Comparison of ENCODE assay signal across 22 mouse cellular contexts in the genomic region with DNA sequence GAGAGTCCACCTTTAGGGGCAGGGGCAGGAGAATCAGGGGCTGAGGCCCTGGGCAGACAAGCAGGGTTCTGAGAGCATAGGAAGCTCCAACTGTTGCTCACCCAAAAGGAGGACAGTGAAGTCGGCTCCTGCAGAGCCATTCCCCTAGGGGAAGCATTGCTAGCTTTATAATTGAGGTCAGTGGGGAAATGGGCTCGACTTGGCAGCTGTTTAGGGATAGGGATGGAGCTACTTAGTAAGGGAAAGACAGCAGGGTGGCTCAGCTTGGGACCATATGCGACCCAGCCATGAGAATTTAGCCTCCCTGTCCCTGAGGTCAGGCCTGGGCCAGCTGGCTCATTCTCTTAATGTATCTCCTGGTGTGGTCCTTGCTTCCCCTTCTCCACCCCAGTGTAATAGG. TPM values are rescaled to one million over a fixed set of nuclear protein-coding genes. Genes with fewer than 3 reads are reported as not detected.
"Had no signal": no experiment of that assay in that cellular context is flagged by ENCODE, and none has a peak within 500 bp of the region (broad histone marks: within the 10 kb centered on the region; RNA-seq: fewer than 3 reads in every experiment).

No protein-coding gene starts in this region.

- DNase-seq: liver, postnatal 0 days; lung, adult 2 months; lung, postnatal 14 days; lung, postnatal 36 days; midbrain, embryonic 14.5 days; right cerebral cortex, adult 18-20 months; right cerebral cortex, postnatal 25 days; right cerebral cortex, postnatal 4 days; spleen, adult 18-20 months; thymus, adult 18-20 months; thymus, postnatal 14 days; thymus, postnatal 36 days had no signal

- H3K9ac ChIP-seq: liver, postnatal 0 days; lung, embryonic 15.5 days; midbrain, embryonic 12.5 days; neural tube, embryonic 13.5 days; neural tube, embryonic 15.5 days had no signal

- H3K4me3 ChIP-seq: lung, embryonic 15.5 days; megakaryocyte, embryonic 14.5 days; midbrain, embryonic 10.5 days; midbrain, embryonic 12.5 days; myocyte; neural tube, embryonic 13.5 days; neural tube, embryonic 15.5 days had no signal

- H3K27ac ChIP-seq: lung, embryonic 15.5 days; macrophage; midbrain, embryonic 10.5 days; midbrain, embryonic 12.5 days; neural tube, embryonic 13.5 days; neural tube, embryonic 15.5 days had no signal

- H3K4me1 ChIP-seq: lung, embryonic 15.5 days had no signal

- H3K27me3 ChIP-seq: lung, embryonic 15.5 days had no signal

- H3K9me3 ChIP-seq: lung, embryonic 15.5 days; megakaryocyte, embryonic 14.5 days; midbrain, embryonic 10.5 days; midbrain, embryonic 12.5 days; neural tube, embryonic 13.5 days; neural tube, embryonic 15.5 days had no signal

- H3K4me2 ChIP-seq: lung, embryonic 15.5 days; midbrain, embryonic 12.5 days; neural tube, embryonic 13.5 days; neural tube, embryonic 15.5 days had no signal

- H3K36me3 ChIP-seq: lung, embryonic 15.5 days had no signal

- ATAC-seq: liver, postnatal 0 days; lung, postnatal 0 days; midbrain, embryonic 16.5 days had no signal

RNA-seq across cellular contexts. Expression of a gene that starts 31.7 kb away (rescaled TPM):
- polyA plus RNA-seq: liver, postnatal 0 days; macrophage had no signal
